Mouse (Mus musculus): ENCODE results near the gene Kcnk10. TPM values are rescaled to one million over a fixed set of nuclear protein-coding genes. Genes with fewer than 3 reads are reported as not detected.

Kcnk10 gene
- polyA plus RNA-seq, 1 experiment: not detected

GRCm38 (mm10) chr12:98406076-98406475, 172.0 kb downstream of the Kcnk10 start:
- H3K36me3 ChIP-seq (ENCODE audit: control insufficient read depth, insufficient read depth, low read length, poor library complexity, severe bottlenecking): no peaks in the 10 kb centered on the region
- H3K27ac ChIP-seq (ENCODE audit: insufficient read depth, low read length): no peak overlapping the region
- H3K4me1 ChIP-seq (ENCODE audit: control insufficient read depth, insufficient read depth, low read length): no peaks in the 10 kb centered on the region
- no peak overlapping the region for H3K9ac ChIP-seq (ENCODE audit: low read depth, poor library complexity, severe bottlenecking)
- H3K4me3 ChIP-seq (ENCODE audit: low read depth, low read length): no peak overlapping the region
- H3K9me3 ChIP-seq (replicated peaks; ENCODE audit: control insufficient read depth, insufficient read depth, low read length, poor library complexity, severe bottlenecking): no peaks in the 10 kb centered on the region
- H3K27me3 ChIP-seq (ENCODE audit: control insufficient read depth, insufficient read depth, low read length, poor library complexity, severe bottlenecking): no peaks in the 10 kb centered on the region; the same call in 1 of the 2 replicates
- TF ChIP-seq EP300 (IDR thresholded peaks at IDR 0.05; ENCODE audit: insufficient read depth, low read depth, low read length) (no peak), CTCF (IDR thresholded peaks at IDR 0.05; ENCODE audit: low read depth, low read length) (no peak), POLR2A (IDR thresholded peaks at IDR 0.05; ENCODE audit: insufficient read depth, low read length) (no peak)

- Histone ChIP-seq H3K4me1 (ENCODE audit: control insufficient read depth, insufficient read depth, low read length) (no peaks in the 10 kb centered on the region), H3K27ac (ENCODE audit: insufficient read depth, low read length) (no peak overlapping the region), H3K36me3 (ENCODE audit: control insufficient read depth, insufficient read depth, low read length, poor library complexity, severe bottlenecking) (no peaks in the 10 kb centered on the region), H3K4me3 (ENCODE audit: low read depth, low read length) (no peak overlapping the region), H3K9me3 (replicated peaks; ENCODE audit: control insufficient read depth, insufficient read depth, low read length, poor library complexity, severe bottlenecking) (no peaks in the 10 kb centered on the region), H3K27me3 (ENCODE audit: control insufficient read depth, insufficient read depth, low read length, poor library complexity, severe bottlenecking) (no peaks in the 10 kb centered on the region), H3K9ac (ENCODE audit: low read depth, poor library complexity, severe bottlenecking) (no peak overlapping the region)
- TF ChIP-seq POLR2A (IDR thresholded peaks at IDR 0.05; ENCODE audit: insufficient read depth, low read length) (no peak), EP300 (IDR thresholded peaks at IDR 0.05; ENCODE audit: insufficient read depth, low read depth, low read length) (no peak)
These were observed 181.5 kb downstream of the Kcnk10 start for GRCm38 (mm10) chr12:98396586-98396985.

GRCm38 (mm10) chr12:98394115-98394514, 184.0 kb downstream of the Kcnk10 start:
- no peaks in the 10 kb centered on the region for H3K27me3 ChIP-seq (ENCODE audit: control insufficient read depth, insufficient read depth, low read length, poor library complexity, severe bottlenecking)
- no peaks in the 10 kb centered on the region for H3K36me3 ChIP-seq (ENCODE audit: control insufficient read depth, insufficient read depth, low read length, poor library complexity, severe bottlenecking)
- TF ChIP-seq CTCF (IDR thresholded peaks at IDR 0.05; ENCODE audit: low read depth, low read length) (no peak), EP300 (IDR thresholded peaks at IDR 0.05; ENCODE audit: insufficient read depth, low read depth, low read length) (no peak), POLR2A (IDR thresholded peaks at IDR 0.05; ENCODE audit: insufficient read depth, low read length) (no peak)
- no peak overlapping the region for H3K9ac ChIP-seq (ENCODE audit: low read depth, poor library complexity, severe bottlenecking)
- H3K9me3 ChIP-seq (replicated peaks; ENCODE audit: control insufficient read depth, insufficient read depth, low read length, poor library complexity, severe bottlenecking): no peaks in the 10 kb centered on the region
- H3K4me1 ChIP-seq (ENCODE audit: control insufficient read depth, insufficient read depth, low read length): no peaks in the 10 kb centered on the region
- no peak overlapping the region for H3K4me3 ChIP-seq (ENCODE audit: low read depth, low read length)
- H3K27ac ChIP-seq (ENCODE audit: insufficient read depth, low read length): no peak overlapping the region

GRCm38 (mm10) chr12:98391347-98391746, 186.8 kb downstream of the Kcnk10 start:
- Histone ChIP-seq H3K9ac (ENCODE audit: low read depth, poor library complexity, severe bottlenecking) (no peak overlapping the region), H3K4me3 (ENCODE audit: low read depth, low read length) (no peak overlapping the region), H3K36me3 (ENCODE audit: control insufficient read depth, insufficient read depth, low read length, poor library complexity, severe bottlenecking) (no peaks in the 10 kb centered on the region), H3K9me3 (replicated peaks; ENCODE audit: control insufficient read depth, insufficient read depth, low read length, poor library complexity, severe bottlenecking) (no peaks in the 10 kb centered on the region), H3K27me3 (ENCODE audit: control insufficient read depth, insufficient read depth, low read length, poor library complexity, severe bottlenecking) (no peaks in the 10 kb centered on the region), H3K4me1 (ENCODE audit: control insufficient read depth, insufficient read depth, low read length) (no peaks in the 10 kb centered on the region), H3K27ac (ENCODE audit: insufficient read depth, low read length) (no peak overlapping the region)
- TF ChIP-seq CTCF (IDR thresholded peaks at IDR 0.05; ENCODE audit: low read depth, low read length): no peak
- no peak for TF ChIP-seq POLR2A (IDR thresholded peaks at IDR 0.05; ENCODE audit: insufficient read depth, low read length)
- TF ChIP-seq EP300 (IDR thresholded peaks at IDR 0.05; ENCODE audit: insufficient read depth, low read depth, low read length): no peak

GRCm38 (mm10) chr12:98389618-98390017, 188.5 kb downstream of the Kcnk10 start:
- no peak overlapping the region for H3K9ac ChIP-seq (ENCODE audit: low read depth, poor library complexity, severe bottlenecking)
- no peak overlapping the region for H3K27ac ChIP-seq (ENCODE audit: insufficient read depth, low read length)
- H3K9me3 ChIP-seq (replicated peaks; ENCODE audit: control insufficient read depth, insufficient read depth, low read length, poor library complexity, severe bottlenecking): no peaks in the 10 kb centered on the region
- no peaks in the 10 kb centered on the region for H3K27me3 ChIP-seq (ENCODE audit: control insufficient read depth, insufficient read depth, low read length, poor library complexity, severe bottlenecking)
- H3K36me3 ChIP-seq (ENCODE audit: control insufficient read depth, insufficient read depth, low read length, poor library complexity, severe bottlenecking): no peaks in the 10 kb centered on the region
- no peaks in the 10 kb centered on the region for H3K4me1 ChIP-seq (ENCODE audit: control insufficient read depth, insufficient read depth, low read length)
- TF ChIP-seq CTCF (IDR thresholded peaks at IDR 0.05; ENCODE audit: low read depth, low read length): no peak
- no peak for TF ChIP-seq POLR2A (IDR thresholded peaks at IDR 0.05; ENCODE audit: insufficient read depth, low read length)
- no peak for TF ChIP-seq EP300 (IDR thresholded peaks at IDR 0.05; ENCODE audit: insufficient read depth, low read depth, low read length)
- H3K4me3 ChIP-seq (ENCODE audit: low read depth, low read length): no peak overlapping the region

Other genes starting within 250 kb of the Kcnk10 start
- 18.0 and 22.2 TPM in 2 replicates for gene Spata7, start 49.8 kb upstream of the Kcnk10 start, polyA plus RNA-seq (2011; ENCODE audit: insufficient read depth, insufficient read length, low read depth, missing spikeins)
- 22.3 and 25.0 TPM in 2 replicates for gene Ptpn21, start 159.1 kb upstream of the Kcnk10 start, polyA plus RNA-seq (2011; ENCODE audit: insufficient read depth, insufficient read length, low read depth, missing spikeins)
- 155 and 157 TPM in 2 replicates for gene Zc3h14, start 168.7 kb upstream of the Kcnk10 start, polyA plus RNA-seq (2011; ENCODE audit: insufficient read depth, insufficient read length, low read depth, missing spikeins)